8 mouse cellular contexts compared by ENCODE assay signal in the genomic region with DNA sequence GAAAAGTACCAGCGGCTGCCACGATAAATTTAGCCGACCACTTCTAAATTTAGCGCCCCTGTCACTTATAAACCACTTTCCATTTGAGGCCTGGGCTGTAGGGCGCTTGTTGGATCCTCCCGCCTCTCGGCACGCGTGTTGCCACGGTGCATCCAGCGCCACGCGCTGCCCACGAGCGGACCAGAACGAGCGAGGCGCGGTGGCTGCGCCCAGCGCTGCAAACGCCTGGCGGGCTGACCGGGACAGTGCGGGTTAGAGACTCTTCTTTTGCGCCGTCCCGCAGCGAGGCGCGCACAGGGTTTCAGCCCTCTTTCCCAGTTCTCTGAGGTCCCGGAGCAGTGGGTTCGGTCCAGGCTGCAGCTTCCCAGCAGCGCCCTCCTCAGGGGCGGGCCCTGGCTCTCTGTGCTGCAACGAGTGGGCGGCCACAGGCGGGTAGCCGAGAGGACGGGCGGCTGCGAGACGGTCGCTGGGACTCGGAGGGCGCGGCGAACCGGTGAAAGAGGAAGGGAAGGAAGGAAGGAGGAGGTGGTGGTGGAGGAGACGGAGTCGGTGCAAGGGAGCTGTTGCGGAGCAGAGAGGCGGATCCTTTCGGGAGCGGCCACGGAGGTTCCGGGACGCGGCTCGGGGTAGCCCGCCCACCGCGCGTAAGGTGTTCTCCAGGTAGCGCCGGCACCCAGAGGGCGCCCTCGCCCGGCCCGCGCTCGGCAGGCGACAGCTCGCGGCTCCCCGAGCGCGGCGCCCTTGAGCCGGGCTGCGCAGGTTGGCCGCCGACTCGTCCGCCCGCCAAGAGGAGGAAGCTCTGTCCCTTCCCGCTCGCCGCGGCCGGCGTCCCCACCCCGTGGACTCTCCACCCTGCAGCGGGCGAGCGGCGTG. TPM values are rescaled to one million over a fixed set of nuclear protein-coding genes. Genes with fewer than 3 reads are reported as not detected.
DNase-seq lines count a peak whose midpoint lies in the region; ATAC-seq and TF ChIP-seq lines count a peak whose summit lies in the region.

No protein-coding gene starts in this region.

- WGBS in hindbrain, embryonic 16.5 days = under 1% methylated on average over 62 of the region's 97 CpGs

- TF ChIP-seq CTCF in gastrocnemius, adult 2 months (IDR thresholded peaks at IDR 0.05) = peak; percentile 73

- peak; percentile 35 for DNase-seq in MEL-GATA-1-ER (ENCODE audit: extremely low read depth, low read depth)
- peak; percentile 77 to 89 for DNase-seq in cerebellum, postnatal 14 days
- peak; percentile 91 for DNase-seq in gastrocnemius, adult 2 months
- DNase-seq in left cerebral cortex, adult 18-20 months (ENCODE audit: low spot score in 2 of 2) = peak; percentile 68 to 82
- peak; percentile 89 for DNase-seq in lung, postnatal 36 days
- DNase-seq in retina, adult 2 months (ENCODE audit: low read depth, low spot score) = peak; percentile 52
- peak; percentile 89 for DNase-seq in thymus, postnatal 25 days

- H3K9me3 ChIP-seq in hindbrain, embryonic 16.5 days (ENCODE audit: control insufficient read depth, low read length) = no peaks in the 10 kb centered on the region

- H3K4me2 ChIP-seq in hindbrain, embryonic 16.5 days (ENCODE audit: low read length) = peak overlapping the region; percentile 97

- H3K27me3 ChIP-seq in hindbrain, embryonic 16.5 days (replicated peaks; ENCODE audit: control insufficient read depth, insufficient read depth, low read length) = peaks cover 2% of the 10 kb centered on the region; the same call in 1 of the 2 replicates

- no peaks in the 10 kb centered on the region for H3K36me3 ChIP-seq in hindbrain, embryonic 16.5 days (ENCODE audit: control insufficient read depth, insufficient read depth, low read length)

- ATAC-seq in hindbrain, embryonic 16.5 days = peak; percentile 93

- peaks cover 7% of the 10 kb centered on the region for H3K4me1 ChIP-seq in hindbrain, embryonic 16.5 days (ENCODE audit: control insufficient read depth, insufficient read depth, low read depth, low read length)

- peak overlapping the region; percentile 94 for H3K27ac ChIP-seq in gastrocnemius, adult 2 months
- H3K27ac ChIP-seq in hindbrain, embryonic 16.5 days (ENCODE audit: low read depth, low read length) = peak overlapping the region; percentile 71; the same call in 1 of the 2 replicates

- peak overlapping the region; percentile 97 for H3K4me3 ChIP-seq in gastrocnemius, adult 2 months
- H3K4me3 ChIP-seq in hindbrain, embryonic 16.5 days (ENCODE audit: low read length) = peak overlapping the region; percentile 87

- intact Hi-C loops in gastrocnemius, adult 2 months (cut with DNase I) = loop anchor here (2.0 to 10.0 kb wide), 3 partner anchors 71 to 194 kb away; no protein-coding TSS in a partner anchor

- peak overlapping the region; percentile 82 for H3K9ac ChIP-seq in hindbrain, embryonic 16.5 days (ENCODE audit: low read depth, low read length)

RNA-seq across cellular contexts. Expression of gene Map3k5, which starts 0.5 kb away (rescaled TPM):
- total RNA-seq in gastrocnemius, adult 2 months (2021) = 10 to 100 TPM in 1 of 2 experiments, 1 to 10 TPM in 1; 8.6 to 15.2 TPM
- polyA plus RNA-seq in hindbrain, embryonic 16.5 days (2015; fragmentation: Nextera tagmentation; extraction: Ambion mirVana) = 1.0 and 1.2 TPM in 2 replicates
- 10 to 100 TPM; 47.7 to 48.4 TPM for total RNA-seq in left cerebral cortex, adult 18-20 months (2021)

RNA-seq across cellular contexts. Expression of gene Pex7, which starts 26.3 kb away (rescaled TPM):
- total RNA-seq in gastrocnemius, adult 2 months (2021) = 10 to 100 TPM; 16.1 to 23.8 TPM
- 34.4 and 35.9 TPM in 2 replicates for polyA plus RNA-seq in hindbrain, embryonic 16.5 days (2015; fragmentation: Nextera tagmentation; extraction: Ambion mirVana)
- 10 to 100 TPM; 24.5 to 26.1 TPM for total RNA-seq in left cerebral cortex, adult 18-20 months (2021)

Comparison
In these comparisons a context has a peak if more than half of its experiments do, and no peak if none do; other contexts are left out.
1. Peak in every context shown above with its lines: DNase-seq, ATAC-seq, H3K4me3 ChIP-seq and H3K27ac ChIP-seq.
2. DNase-seq: peak in every context shown above with its lines; median percentile 91 in gastrocnemius, adult 2 months; 89 in lung, postnatal 36 days; 89 in thymus, postnatal 25 days; 83 in cerebellum, postnatal 14 days; 75 in left cerebral cortex, adult 18-20 months; 52 in retina, adult 2 months; 35 in MEL-GATA-1-ER.